In genomic region chr1:91897078-91897477, GRCm38 (mm10) we compare ENCODE assay signal across 19 mouse cellular contexts.
DNase-seq lines count a peak whose midpoint lies in the region; ATAC-seq and TF ChIP-seq lines count a peak whose summit lies in the region.
"Had no signal": no experiment of that assay in that cellular context is flagged by ENCODE, and none has a peak within 500 bp of the region (broad histone marks: within the 10 kb centered on the region; RNA-seq: fewer than 3 reads in every experiment).

No protein-coding gene starts in this region.

- H3K27me3 ChIP-seq in kidney, postnatal 0 days (ENCODE audit: insufficient read depth, low read length): no peaks in the 10 kb centered on the region
- no peaks in the 10 kb centered on the region for H3K27me3 ChIP-seq in kidney, embryonic 15.5 days
- no peaks in the 10 kb centered on the region for H3K27me3 ChIP-seq in ES-Bruce4 (ENCODE audit: control insufficient read depth, insufficient read depth, low read length, poor library complexity, severe bottlenecking)
- H3K27me3 ChIP-seq: forebrain, embryonic 15.5 days; intestine, embryonic 15.5 days; limb, embryonic 12.5 days had no signal

- 90% methylated on average over 2 of the region's 2 CpGs for WGBS in kidney, postnatal 0 days
- 85% methylated on average over 2 of the region's 2 CpGs for WGBS in kidney, embryonic 15.5 days

- no peak for DNase-seq in kidney, postnatal 0 days (ENCODE audit: low spot score)
- peak; percentile 21 for DNase-seq in 416B (ENCODE audit: low read depth)
- no peak for DNase-seq in cerebellum, postnatal 14 days
- no peak for DNase-seq in retina, postnatal 1 day
- DNase-seq: cerebellum, adult 8-10 months; embryo, embryonic 11 days; heart, postnatal 4 days; kidney, postnatal 25 days; right cerebral cortex, postnatal 14 days had no signal

- TF ChIP-seq EP300 in ES-Bruce4 (IDR thresholded peaks at IDR 0.05; ENCODE audit: insufficient read depth, low read depth, low read length): no peak

- no peaks in the 10 kb centered on the region for H3K9me3 ChIP-seq in kidney, postnatal 0 days (replicated peaks; ENCODE audit: low read length)
- H3K9me3 ChIP-seq in kidney, embryonic 15.5 days (replicated peaks): no peaks in the 10 kb centered on the region
- no peaks in the 10 kb centered on the region for H3K9me3 ChIP-seq in ES-Bruce4 (replicated peaks; ENCODE audit: control insufficient read depth, insufficient read depth, low read length, poor library complexity, severe bottlenecking)
- H3K9me3 ChIP-seq: forebrain, embryonic 15.5 days; intestine, embryonic 15.5 days; limb, embryonic 12.5 days had no signal

- peak; percentile 40; the same call in 1 of the 2 replicates for TF ChIP-seq CTCF in kidney, postnatal 0 days (IDR thresholded peaks at IDR 0.05; ENCODE audit: low read depth)
- TF ChIP-seq CTCF in ES-Bruce4 (IDR thresholded peaks at IDR 0.05; ENCODE audit: low read depth, low read length): peak; percentile 40

- TF ChIP-seq POLR2A in ES-Bruce4 (IDR thresholded peaks at IDR 0.05; ENCODE audit: insufficient read depth, low read length): no peak

- no peak overlapping the region for H3K4me2 ChIP-seq in kidney, postnatal 0 days (ENCODE audit: low read length)
- H3K4me2 ChIP-seq in kidney, embryonic 15.5 days: no peak overlapping the region
- H3K4me2 ChIP-seq: forebrain, embryonic 15.5 days; heart, embryonic 11.5 days; intestine, embryonic 15.5 days; limb, embryonic 12.5 days; midbrain, embryonic 11.5 days had no signal

- H3K36me3 ChIP-seq in kidney, postnatal 0 days (ENCODE audit: insufficient read depth, low read length): no peaks in the 10 kb centered on the region
- H3K36me3 ChIP-seq in kidney, embryonic 15.5 days: no peaks in the 10 kb centered on the region
- no peaks in the 10 kb centered on the region for H3K36me3 ChIP-seq in ES-Bruce4 (ENCODE audit: control insufficient read depth, insufficient read depth, low read length, poor library complexity, severe bottlenecking)
- H3K36me3 ChIP-seq: forebrain, embryonic 15.5 days; intestine, embryonic 15.5 days; limb, embryonic 12.5 days had no signal

- H3K27ac ChIP-seq in kidney, postnatal 0 days: no peak overlapping the region
- no peak overlapping the region for H3K27ac ChIP-seq in kidney, embryonic 15.5 days
- no peak overlapping the region for H3K27ac ChIP-seq in ES-Bruce4 (ENCODE audit: insufficient read depth, low read length)
- H3K27ac ChIP-seq: forebrain, embryonic 15.5 days; intestine, embryonic 15.5 days; limb, embryonic 12.5 days had no signal

- H3K9ac ChIP-seq in kidney, postnatal 0 days (ENCODE audit: low read depth, low read length): no peak overlapping the region
- H3K9ac ChIP-seq in kidney, embryonic 15.5 days: no peak overlapping the region
- no peak overlapping the region for H3K9ac ChIP-seq in ES-Bruce4 (ENCODE audit: low read depth, poor library complexity, severe bottlenecking)
- H3K9ac ChIP-seq: forebrain, embryonic 15.5 days; intestine, embryonic 15.5 days; limb, embryonic 12.5 days had no signal

- H3K4me3 ChIP-seq in kidney, postnatal 0 days (replicated peaks; ENCODE audit: low read depth, low read length): no peak overlapping the region
- H3K4me3 ChIP-seq in kidney, embryonic 15.5 days (replicated peaks): no peak overlapping the region
- no peak overlapping the region for H3K4me3 ChIP-seq in ES-Bruce4 (ENCODE audit: low read depth, low read length)
- H3K4me3 ChIP-seq: forebrain, embryonic 15.5 days; intestine, embryonic 15.5 days; limb, embryonic 12.5 days; myocyte had no signal

- no peak for ATAC-seq in kidney, postnatal 0 days (replicated peaks; ENCODE audit: low FRiP score, low read depth)
- ATAC-seq in kidney, embryonic 15.5 days (replicated peaks; ENCODE audit: low FRiP score): no peak
- 0 out of 2 replicates have a peak, but pooled peaks have one; percentile 26 for ATAC-seq in megakaryocyte progenitor cell, adult 5-6 weeks (replicated peaks; ENCODE audit: poor library complexity)
- ATAC-seq in frontal cortex, adult (ENCODE audit: low TSS enrichment): no peak
- ATAC-seq: forebrain, embryonic 15.5 days; intestine, embryonic 15.5 days had no signal

- H3K4me1 ChIP-seq in kidney, postnatal 0 days (replicated peaks; ENCODE audit: insufficient read depth, low read length): no peaks in the 10 kb centered on the region
- no peaks in the 10 kb centered on the region for H3K4me1 ChIP-seq in kidney, embryonic 15.5 days
- no peaks in the 10 kb centered on the region for H3K4me1 ChIP-seq in ES-Bruce4 (ENCODE audit: control insufficient read depth, insufficient read depth, low read length)
- H3K4me1 ChIP-seq: forebrain, embryonic 15.5 days; intestine, embryonic 15.5 days; limb, embryonic 12.5 days had no signal
